Mouse (Mus musculus) erythroid progenitor cell, adult 5-6 weeks (primary cell): Measurements from ENCODE around the gene Slc7a15. TPM values are rescaled to one million over a fixed set of nuclear protein-coding genes. Genes with fewer than 3 reads are reported as not detected.

Source experiments
- ATAC-seq: replicated peaks from 2 replicates; pipeline ENCODE4 v1.8.0; 2016; ENCODE audit warnings: moderate number of reproducible peaks, mild to moderate bottlenecking, moderate TSS enrichment, inconsistent platforms; ENCODE audit not compliant: poor library complexity, low FRiP score, severe bottlenecking
- total RNA-seq, 2 experiments: library from RNA; stranded (forward) in 1 of 2; stranded (reverse) in 1 of 2; fragments of 150-400 nt in 1 of 2; fragments of 186-747, 209-891 nt in 1 of 2; gene quantifications; 2 replicates each; pipeline versions ENCODE4 v1.2.3 to v1.2.4; 2015 to 2017; ENCODE audit warnings: low replicate concordance in 2 of 2

Slc7a15 gene
- total RNA-seq, 2 experiments from 2014 or later = not detected

- ATAC-seq = no peak
Observed at GRCm38 (mm10) chr12:8511037-8511882, 87.6 kb downstream of the Slc7a15 start.

GRCm38 (mm10) chr12:8510317-8510988 lies 88.4 kb downstream of the Slc7a15 start:
- no peak for ATAC-seq

- no peak for ATAC-seq
Observed at GRCm38 (mm10) chr12:8509693-8510092, 89.2 kb downstream of the Slc7a15 start.

- no peak for ATAC-seq
Observed at GRCm38 (mm10) chr12:8506954-8507707, 91.7 kb downstream of the Slc7a15 start.

- no peak for ATAC-seq
Observed at GRCm38 (mm10) chr12:8504131-8504530, 94.7 kb downstream of the Slc7a15 start.

- ATAC-seq = no peak
Observed at GRCm38 (mm10) chr12:8502546-8502945, 96.3 kb downstream of the Slc7a15 start.

GRCm38 (mm10) chr12:8501571-8502305 lies 97.1 kb downstream of the Slc7a15 start:
- no peak for ATAC-seq

- ATAC-seq = no peak
Observed at GRCm38 (mm10) chr12:8500597-8501570, 98.0 kb downstream of the Slc7a15 start.

- peak; percentile 89 for ATAC-seq
Observed at GRCm38 (mm10) chr12:8499871-8500596, 98.8 kb downstream of the Slc7a15 start, which contains the start of gene Rhob. Gene Rhob (minus strand): TSS chr12:8500009.

- no peak for ATAC-seq
Observed at GRCm38 (mm10) chr12:8499001-8499870, 99.6 kb downstream of the Slc7a15 start.

GRCm38 (mm10) chr12:8498591-8499000 lies 100.3 kb downstream of the Slc7a15 start:
- ATAC-seq = no peak

GRCm38 (mm10) chr12:8498148-8498571 lies 100.7 kb downstream of the Slc7a15 start:
- ATAC-seq = no peak

GRCm38 (mm10) chr12:8497314-8497706 lies 101.6 kb downstream of the Slc7a15 start:
- no peak for ATAC-seq

- ATAC-seq = no peak
Observed at GRCm38 (mm10) chr12:8496679-8497313, 102.1 kb downstream of the Slc7a15 start.

- ATAC-seq = no peak
Observed at GRCm38 (mm10) chr12:8495881-8496678, 102.8 kb downstream of the Slc7a15 start.

- no peak for ATAC-seq
Observed at GRCm38 (mm10) chr12:8494675-8495074, 104.2 kb downstream of the Slc7a15 start.
